ENCODE assay signal across 17 mouse cellular contexts in the genomic region with DNA sequence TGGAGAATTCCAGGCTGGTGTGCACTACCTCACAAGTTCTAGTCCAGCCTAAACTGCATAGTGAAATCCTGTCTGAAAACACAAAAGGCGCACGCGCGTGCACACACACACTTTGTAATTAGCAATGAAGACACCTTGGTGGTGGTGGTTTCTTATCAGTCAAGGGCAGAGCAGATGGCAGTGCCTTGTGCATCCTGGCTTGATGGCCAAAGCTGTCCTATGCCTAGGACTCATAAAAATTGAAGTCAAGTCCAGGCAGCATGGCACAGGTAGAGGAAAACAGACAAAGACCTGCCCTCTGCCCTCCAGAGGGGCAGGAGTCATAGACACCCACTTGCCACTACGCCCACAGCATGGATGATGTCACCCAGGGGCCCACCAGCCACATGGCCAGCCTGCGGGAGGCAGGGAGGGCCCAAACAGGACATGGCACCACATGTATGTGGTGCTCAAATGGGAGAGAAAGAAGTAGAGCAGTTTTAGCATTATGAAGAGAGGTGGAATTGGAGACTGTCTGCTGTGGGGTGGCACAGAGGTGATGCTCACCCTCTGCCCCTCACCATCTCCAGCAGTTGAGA. TPM values are rescaled to one million over a fixed set of nuclear protein-coding genes. Genes with fewer than 3 reads are reported as not detected.
A peak's percentile ranks its signal among the peaks of the same experiment; 100 is the strongest.
DNase-seq lines count a peak whose midpoint lies in the region; ATAC-seq and TF ChIP-seq lines count a peak whose summit lies in the region.
"Had no signal": no experiment of that assay in that cellular context is flagged by ENCODE, and none has a peak within 500 bp of the region (broad histone marks: within the 10 kb centered on the region; RNA-seq: fewer than 3 reads in every experiment).

No protein-coding gene starts in this region.

- WGBS in heart, embryonic 12.5 days: 88% methylated on average over 6 of the region's 6 CpGs
- 95% methylated on average over 6 of the region's 6 CpGs for WGBS in embryonic facial prominence, embryonic 12.5 days
- WGBS in intestine, postnatal 0 days: 83% methylated on average over 6 of the region's 6 CpGs
- 55% methylated on average over 6 of the region's 6 CpGs for WGBS in liver, postnatal 0 days (ENCODE audit: insufficient replicate concordance)
- 93% methylated on average over 6 of the region's 6 CpGs for WGBS in kidney, embryonic 15.5 days

- H3K4me1 ChIP-seq in heart, embryonic 12.5 days (replicated peaks): peaks cover 59% of the 10 kb centered on the region
- peaks cover 24% of the 10 kb centered on the region for H3K4me1 ChIP-seq in embryonic facial prominence, embryonic 12.5 days
- H3K4me1 ChIP-seq in intestine, postnatal 0 days (replicated peaks; ENCODE audit: control insufficient read depth, insufficient read depth, low read length): peaks cover 8% of the 10 kb centered on the region
- peaks cover 38% of the 10 kb centered on the region for H3K4me1 ChIP-seq in liver, postnatal 0 days (ENCODE audit: insufficient read depth)
- peaks cover 49% of the 10 kb centered on the region for H3K4me1 ChIP-seq in kidney, embryonic 15.5 days

- intact Hi-C loops in heart, postnatal 14 days (cut with DNase I): loop anchor here (10.0 kb wide), 1 partner anchor 404 kb away; no protein-coding TSS in a partner anchor
- intact Hi-C loops in gastrocnemius, adult 2 months (cut with DNase I): loop anchor here (10.0 kb wide), 1 partner anchor 404 kb away; no protein-coding TSS in a partner anchor

- no peak for TF ChIP-seq EP300 in liver, postnatal 0 days (IDR thresholded peaks at IDR 0.05; ENCODE audit: low read depth)

- H3K9me3 ChIP-seq in heart, embryonic 12.5 days (replicated peaks): no peaks in the 10 kb centered on the region
- H3K9me3 ChIP-seq in embryonic facial prominence, embryonic 12.5 days: no peaks in the 10 kb centered on the region
- H3K9me3 ChIP-seq in intestine, postnatal 0 days (ENCODE audit: control insufficient read depth): no peaks in the 10 kb centered on the region
- H3K9me3 ChIP-seq in liver, postnatal 0 days (ENCODE audit: low read length): no peaks in the 10 kb centered on the region
- H3K9me3 ChIP-seq in kidney, embryonic 15.5 days (replicated peaks): no peaks in the 10 kb centered on the region
- H3K9me3 ChIP-seq: hindbrain, embryonic 10.5 days; limb, embryonic 12.5 days; midbrain, embryonic 12.5 days had no signal

- H3K4me3 ChIP-seq in heart, embryonic 12.5 days: no peak overlapping the region
- H3K4me3 ChIP-seq in embryonic facial prominence, embryonic 12.5 days: no peak overlapping the region
- H3K4me3 ChIP-seq in intestine, postnatal 0 days (ENCODE audit: low read depth, low read length): no peak overlapping the region
- no peak overlapping the region for H3K4me3 ChIP-seq in liver, postnatal 0 days (ENCODE audit: low read depth, low read length)
- no peak overlapping the region for H3K4me3 ChIP-seq in kidney, embryonic 15.5 days (replicated peaks)
- H3K4me3 ChIP-seq in gastrocnemius, adult 2 months: no peak overlapping the region
- H3K4me3 ChIP-seq: hindbrain, embryonic 10.5 days; limb, embryonic 12.5 days; midbrain, embryonic 12.5 days; myocyte had no signal

- H3K9ac ChIP-seq in heart, embryonic 12.5 days: no peak overlapping the region
- no peak overlapping the region for H3K9ac ChIP-seq in embryonic facial prominence, embryonic 12.5 days
- no peak overlapping the region for H3K9ac ChIP-seq in intestine, postnatal 0 days (ENCODE audit: low read depth, low read length)
- H3K9ac ChIP-seq in liver, postnatal 0 days (replicated peaks): no peak overlapping the region
- no peak overlapping the region for H3K9ac ChIP-seq in kidney, embryonic 15.5 days
- H3K9ac ChIP-seq: limb, embryonic 12.5 days; midbrain, embryonic 12.5 days had no signal

- H3K27ac ChIP-seq in heart, embryonic 12.5 days (ENCODE audit: poor library complexity, severe bottlenecking): 0 out of 2 replicates have a peak overlapping the region, but pooled peaks have one; percentile 1
- H3K27ac ChIP-seq in embryonic facial prominence, embryonic 12.5 days: no peak overlapping the region
- H3K27ac ChIP-seq in intestine, postnatal 0 days (ENCODE audit: low read depth, low read length): no peak overlapping the region
- H3K27ac ChIP-seq in liver, postnatal 0 days (ENCODE audit: low read depth): 0 out of 2 replicates have a peak overlapping the region, but pooled peaks have one; percentile 2
- no peak overlapping the region for H3K27ac ChIP-seq in kidney, embryonic 15.5 days
- no peak overlapping the region for H3K27ac ChIP-seq in gastrocnemius, adult 2 months
- H3K27ac ChIP-seq: limb, embryonic 12.5 days; midbrain, embryonic 12.5 days had no signal

- peak; percentile 33; the same call in 1 of the 2 replicates for ATAC-seq in heart, embryonic 12.5 days (ENCODE audit: insufficient number of reproducible peaks, low FRiP score)
- 0 out of 2 replicates have a peak, but pooled peaks have one; percentile 28 for ATAC-seq in embryonic facial prominence, embryonic 12.5 days (ENCODE audit: insufficient number of reproducible peaks, insufficient read depth, low FRiP score, low TSS enrichment)
- peak; percentile 29; the same call in 1 of the 2 replicates for ATAC-seq in intestine, postnatal 0 days
- peak; percentile 66 for ATAC-seq in liver, postnatal 0 days
- ATAC-seq in kidney, embryonic 15.5 days (replicated peaks; ENCODE audit: low FRiP score): no peak

- H3K36me3 ChIP-seq in heart, embryonic 12.5 days: no peaks in the 10 kb centered on the region
- H3K36me3 ChIP-seq in embryonic facial prominence, embryonic 12.5 days: no peaks in the 10 kb centered on the region
- H3K36me3 ChIP-seq in intestine, postnatal 0 days (ENCODE audit: control insufficient read depth, insufficient read depth): no peaks in the 10 kb centered on the region
- H3K36me3 ChIP-seq in liver, postnatal 0 days (replicated peaks; ENCODE audit: insufficient read depth, low read length): peaks cover 4% of the 10 kb centered on the region; the same call in 1 of the 2 replicates
- H3K36me3 ChIP-seq in kidney, embryonic 15.5 days: no peaks in the 10 kb centered on the region
- H3K36me3 ChIP-seq: midbrain, embryonic 12.5 days had no signal

- no peak overlapping the region for H3K4me2 ChIP-seq in heart, embryonic 12.5 days
- no peak overlapping the region for H3K4me2 ChIP-seq in embryonic facial prominence, embryonic 12.5 days (replicated peaks)
- H3K4me2 ChIP-seq in intestine, postnatal 0 days (replicated peaks; ENCODE audit: low read depth): no peak overlapping the region
- no peak overlapping the region for H3K4me2 ChIP-seq in liver, postnatal 0 days (ENCODE audit: low read depth, low read length)
- no peak overlapping the region for H3K4me2 ChIP-seq in kidney, embryonic 15.5 days
- H3K4me2 ChIP-seq: limb, embryonic 12.5 days; midbrain, embryonic 12.5 days had no signal

- DNase-seq in heart, postnatal 14 days: no peak
- no peak for DNase-seq in liver, postnatal 0 days
- no peak for DNase-seq in layer of hippocampus, adult 11-12 months (ENCODE audit: low spot score)
- DNase-seq in gastrocnemius, adult 2 months: no peak
- DNase-seq: adrenal gland, adult 2 months; B cell, adult 2 months; cerebellum, adult 18-20 months; lung, postnatal 10 days; right cerebral cortex, adult 18-20 months had no signal

- no peak for TF ChIP-seq CTCF in intestine, postnatal 0 days (IDR thresholded peaks at IDR 0.05; ENCODE audit: low read depth)
- TF ChIP-seq CTCF in liver, postnatal 0 days (IDR thresholded peaks at IDR 0.05; ENCODE audit: low read depth): no peak
- no peak for TF ChIP-seq CTCF in gastrocnemius, adult 2 months (IDR thresholded peaks at IDR 0.05)

- no peaks in the 10 kb centered on the region for H3K27me3 ChIP-seq in heart, embryonic 12.5 days (replicated peaks)
- H3K27me3 ChIP-seq in embryonic facial prominence, embryonic 12.5 days: no peaks in the 10 kb centered on the region
- H3K27me3 ChIP-seq in intestine, postnatal 0 days (replicated peaks; ENCODE audit: control insufficient read depth, insufficient read depth, low read length): no peaks in the 10 kb centered on the region
- no peaks in the 10 kb centered on the region for H3K27me3 ChIP-seq in liver, postnatal 0 days (ENCODE audit: insufficient read depth, low read length)
- no peaks in the 10 kb centered on the region for H3K27me3 ChIP-seq in kidney, embryonic 15.5 days
- H3K27me3 ChIP-seq: limb, embryonic 12.5 days; midbrain, embryonic 12.5 days had no signal

RNA-seq across cellular contexts. Expression of a gene that starts 9.1 kb away (rescaled TPM):
- 121 and 122 TPM in 2 replicates for polyA plus RNA-seq in heart, embryonic 12.5 days (2016; fragmentation: Nextera tagmentation; extraction: Ambion mirVana)
- total RNA-seq in heart, postnatal 14 days (2021): 10 to 100 TPM; 58.4 to 61.7 TPM
- 118 and 121 TPM in 2 replicates for polyA plus RNA-seq in embryonic facial prominence, embryonic 12.5 days (2016; fragmentation: Nextera tagmentation; extraction: Ambion mirVana)
- polyA plus RNA-seq in intestine, postnatal 0 days (2015; fragmentation: Nextera tagmentation; extraction: Ambion mirVana): 51.5 and 54.1 TPM in 2 replicates
- polyA plus RNA-seq in liver, postnatal 0 days (2015; fragmentation: Nextera tagmentation; extraction: Ambion mirVana): 41.8 and 43.8 TPM in 2 replicates
- polyA plus RNA-seq in kidney, embryonic 15.5 days (2015; fragmentation: Nextera tagmentation; extraction: Ambion mirVana): 101 and 102 TPM in 2 replicates
- 10 to 100 TPM; 66.0 to 96.1 TPM for total RNA-seq in gastrocnemius, adult 2 months (2021)

Comparison
In these comparisons a context has a peak if more than half of its experiments do, and no peak if none do; other contexts are left out.
1. H3K27ac ChIP-seq: peak in heart, embryonic 12.5 days (single experiment) and liver, postnatal 0 days (single experiment); none in embryonic facial prominence, embryonic 12.5 days (single experiment), intestine, postnatal 0 days (single experiment), kidney, embryonic 15.5 days (single experiment) and gastrocnemius, adult 2 months (single experiment).